Mouse (Mus musculus): ENCODE results near the gene Rnf114. TPM values are rescaled to one million over a fixed set of nuclear protein-coding genes. Genes with fewer than 3 reads are reported as not detected.

The Rnf114 gene
- polyA plus RNA-seq (2015; fragmentation: Illumina TruSeq; extraction: RNeasy Lipid Tissue Mini Kit (QIAGEN cat#74804); ENCODE audit: insufficient read depth, low replicate concordance): 124 TPM

DNA sequence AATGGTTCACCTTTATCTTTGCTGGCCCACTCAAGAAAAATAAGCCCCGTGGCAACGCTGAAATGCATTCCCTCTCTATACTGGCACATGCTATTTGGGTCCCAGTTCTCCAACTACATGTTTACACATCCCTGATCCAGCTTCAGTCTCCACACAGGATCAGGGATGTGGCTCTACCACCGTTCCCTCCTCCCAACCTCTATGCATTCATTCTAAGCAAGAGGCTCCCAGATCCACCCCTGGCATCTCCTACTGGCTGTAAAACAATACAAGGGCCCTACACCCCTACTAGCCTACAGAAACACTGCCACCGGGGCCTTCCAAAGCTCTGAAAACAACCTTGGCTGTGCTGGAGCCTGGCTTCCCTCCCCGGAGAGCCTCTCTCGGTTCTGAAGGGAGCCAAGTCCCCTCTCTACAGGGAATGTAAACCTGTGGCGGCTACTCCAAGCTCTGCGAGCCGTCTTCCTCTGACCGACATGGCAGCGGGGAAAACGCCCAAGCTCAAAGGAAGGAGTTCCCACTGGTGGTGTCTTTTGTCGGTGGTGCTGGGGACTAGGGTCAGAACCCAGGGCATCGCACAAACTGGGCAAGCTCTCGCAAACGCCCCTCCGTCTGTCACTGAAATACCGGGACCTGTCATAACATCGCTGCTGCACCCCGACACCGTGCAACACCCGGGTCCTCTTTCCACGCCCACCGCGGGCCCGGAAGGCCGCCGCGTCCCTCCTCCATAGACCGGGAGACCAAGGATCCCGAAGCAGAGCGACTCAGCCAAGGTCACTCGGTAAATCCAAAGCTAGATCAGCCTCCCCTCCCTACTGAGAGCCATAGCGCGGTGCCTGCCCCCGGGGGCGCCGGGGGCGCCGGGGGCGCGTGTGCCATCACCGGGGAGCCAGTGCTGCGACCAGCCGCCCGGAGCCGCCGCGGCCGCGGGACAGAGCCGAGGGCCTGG is at the start of gene Rnf114:
Gene Rnf114 (plus strand): TSS at position 889 of the 952 bp plus-strand sequence.

GRCm38 (mm10) chr2:167492713-167493636 is 530 bp downstream of the Rnf114 start, which contains the start of gene Spata2:
Gene Spata2 (minus strand): TSS chr2:167492887.

GRCm38 (mm10) chr2:167537476-167538297 is 45.2 kb downstream of the Rnf114 start, which contains the start of gene Snai1:
Gene Snai1 (plus strand): TSS chr2:167538195.

Other genes with a start within 250 kb of the Rnf114 start
- gene B4galt5, start 143.5 kb upstream of the Rnf114 start, polyA plus RNA-seq (2015; fragmentation: Illumina TruSeq; extraction: RNeasy Lipid Tissue Mini Kit (QIAGEN cat#74804); ENCODE audit: insufficient read depth, low replicate concordance): 24.2 TPM
- 50.8 TPM for gene Slc9a8, start 70.9 kb upstream of the Rnf114 start, polyA plus RNA-seq (2015; fragmentation: Illumina TruSeq; extraction: RNeasy Lipid Tissue Mini Kit (QIAGEN cat#74804); ENCODE audit: insufficient read depth, low replicate concordance)
- gene Spata2, start 242 bp downstream of the Rnf114 start, polyA plus RNA-seq (2015; fragmentation: Illumina TruSeq; extraction: RNeasy Lipid Tissue Mini Kit (QIAGEN cat#74804); ENCODE audit: insufficient read depth, low replicate concordance): 11.6 TPM
- 0.90 TPM for gene Snai1, start 45.5 kb downstream of the Rnf114 start, polyA plus RNA-seq (2015; fragmentation: Illumina TruSeq; extraction: RNeasy Lipid Tissue Mini Kit (QIAGEN cat#74804); ENCODE audit: insufficient read depth, low replicate concordance)
- 132 TPM for gene Ube2v1, start 139.4 kb downstream of the Rnf114 start, polyA plus RNA-seq (2015; fragmentation: Illumina TruSeq; extraction: RNeasy Lipid Tissue Mini Kit (QIAGEN cat#74804); ENCODE audit: insufficient read depth, low replicate concordance)
- gene Gm20431, start 168.9 kb downstream of the Rnf114 start, polyA plus RNA-seq (2015; fragmentation: Illumina TruSeq; extraction: RNeasy Lipid Tissue Mini Kit (QIAGEN cat#74804); ENCODE audit: insufficient read depth, low replicate concordance): 0.18 TPM
- gene Cebpb, start 196.3 kb downstream of the Rnf114 start, polyA plus RNA-seq (2015; fragmentation: Illumina TruSeq; extraction: RNeasy Lipid Tissue Mini Kit (QIAGEN cat#74804); ENCODE audit: insufficient read depth, low replicate concordance): 4.4 TPM
- 26.6 TPM for gene Tmem189, start 197.2 kb downstream of the Rnf114 start, polyA plus RNA-seq (2015; fragmentation: Illumina TruSeq; extraction: RNeasy Lipid Tissue Mini Kit (QIAGEN cat#74804); ENCODE audit: insufficient read depth, low replicate concordance)